In the genomic region with DNA sequence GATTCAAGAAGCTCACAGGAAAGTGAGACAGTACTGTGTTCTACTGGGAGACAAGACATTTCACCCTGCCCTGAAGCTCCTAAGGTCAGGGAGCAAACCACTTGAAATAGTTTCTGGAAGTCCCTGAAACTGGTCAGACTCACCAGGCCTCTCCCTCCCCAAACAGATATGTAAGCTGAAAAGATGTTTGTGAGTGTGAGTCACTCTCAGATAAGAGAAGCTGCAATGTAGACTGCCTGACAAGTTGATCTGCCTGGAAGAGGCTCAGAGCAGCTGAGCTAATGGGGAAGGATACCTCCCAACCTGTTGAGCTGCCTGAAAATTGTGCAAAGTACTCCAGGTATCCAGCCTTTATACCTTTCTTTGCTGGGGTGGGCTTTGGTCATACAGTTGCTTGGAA, we compare ENCODE assay signal across 22 mouse cellular contexts. TPM values are rescaled to one million over a fixed set of nuclear protein-coding genes. Genes with fewer than 3 reads are reported as not detected.
A peak's percentile ranks its signal among the peaks of the same experiment; 100 is the strongest.
DNase-seq lines count a peak whose midpoint lies in the region; ATAC-seq lines count a peak whose summit lies in the region.
"Had no signal": no experiment of that assay in that cellular context is flagged by ENCODE, and none has a peak within 500 bp of the region (broad histone marks: within the 10 kb centered on the region; RNA-seq: fewer than 3 reads in every experiment).

No protein-coding gene starts in this region.

- H3K27ac ChIP-seq in heart, embryonic 10.5 days: 0 out of 2 replicates have a peak overlapping the region, but pooled peaks have one; percentile 29
- no peak overlapping the region for H3K27ac ChIP-seq in heart, embryonic 12.5 days (ENCODE audit: poor library complexity, severe bottlenecking)
- H3K27ac ChIP-seq in macrophage: peak overlapping the region; percentile 28
- H3K27ac ChIP-seq: embryonic facial prominence, embryonic 13.5 days; forebrain, embryonic 12.5 days; heart, adult 2 months; hindbrain, embryonic 12.5 days had no signal

- H3K4me1 ChIP-seq in heart, embryonic 10.5 days: peaks cover 12% of the 10 kb centered on the region; the same call in 1 of the 2 replicates
- H3K4me1 ChIP-seq in heart, embryonic 12.5 days (replicated peaks): peaks cover 11% of the 10 kb centered on the region
- H3K4me1 ChIP-seq: embryonic facial prominence, embryonic 13.5 days; forebrain, embryonic 12.5 days; hindbrain, embryonic 12.5 days had no signal

- no peak for ATAC-seq in heart, embryonic 12.5 days (ENCODE audit: insufficient number of reproducible peaks, low FRiP score)
- ATAC-seq: forebrain, embryonic 16.5 days; hindbrain, embryonic 16.5 days; inflammation-experienced regulatory T-cells, adult 6 months; Patski had no signal

- no peaks in the 10 kb centered on the region for H3K79me2 ChIP-seq in macrophage (ENCODE audit: inconsistent target)

- H3K9me3 ChIP-seq in heart, embryonic 10.5 days: no peaks in the 10 kb centered on the region
- H3K9me3 ChIP-seq in heart, embryonic 12.5 days (replicated peaks): peaks cover 2% of the 10 kb centered on the region
- H3K9me3 ChIP-seq: hindbrain, embryonic 12.5 days had no signal

- no peak for DNase-seq in heart, embryonic 10.5 days (ENCODE audit: low spot score)
- peak; percentile 67 for DNase-seq in 3T3-L1 (ENCODE audit: low read depth, low spot score)
- peak; percentile 41 for DNase-seq in 416B (ENCODE audit: low read depth)
- no peak for DNase-seq in T-cell, adult 2 months (ENCODE audit: low spot score)
- DNase-seq in embryo, embryonic 10.5 days (ENCODE audit: low spot score): no peak
- no peak for DNase-seq in heart, adult 8-10 months (ENCODE audit: low spot score)
- DNase-seq: cerebellum, adult 11-12 months; cerebellum, adult 9-10 months; cerebellum, postnatal 25 days; gastrocnemius, postnatal 10 days; heart, adult 2 months; heart, postnatal 10 days; heart, postnatal 4 days had no signal

- no peak overlapping the region for H3K9ac ChIP-seq in heart, embryonic 12.5 days
- H3K9ac ChIP-seq: embryonic facial prominence, embryonic 13.5 days; forebrain, embryonic 12.5 days; hindbrain, embryonic 12.5 days had no signal

- H3K36me3 ChIP-seq in heart, embryonic 10.5 days: no peaks in the 10 kb centered on the region
- H3K36me3 ChIP-seq in heart, embryonic 12.5 days: no peaks in the 10 kb centered on the region
- H3K36me3 ChIP-seq in macrophage (ENCODE audit: inconsistent target): no peaks in the 10 kb centered on the region
- H3K36me3 ChIP-seq: embryonic facial prominence, embryonic 13.5 days; forebrain, embryonic 12.5 days; hindbrain, embryonic 12.5 days had no signal

- no peak overlapping the region for H3K4me2 ChIP-seq in heart, embryonic 12.5 days
- H3K4me2 ChIP-seq: embryonic facial prominence, embryonic 13.5 days; forebrain, embryonic 12.5 days; hindbrain, embryonic 12.5 days had no signal

- H3K27me3 ChIP-seq in heart, embryonic 10.5 days (ENCODE audit: insufficient read depth, poor library complexity, severe bottlenecking): no peaks in the 10 kb centered on the region
- no peaks in the 10 kb centered on the region for H3K27me3 ChIP-seq in heart, embryonic 12.5 days (replicated peaks)
- H3K27me3 ChIP-seq: embryonic facial prominence, embryonic 13.5 days; forebrain, embryonic 12.5 days; hindbrain, embryonic 12.5 days; Patski had no signal

- no peak overlapping the region for H3K4me3 ChIP-seq in heart, embryonic 10.5 days
- H3K4me3 ChIP-seq in heart, embryonic 12.5 days: no peak overlapping the region
- H3K4me3 ChIP-seq in macrophage (ENCODE audit: inconsistent target): no peak overlapping the region
- H3K4me3 ChIP-seq: embryonic facial prominence, embryonic 13.5 days; forebrain, embryonic 12.5 days; heart, adult 2 months; hindbrain, embryonic 12.5 days had no signal

RNA-seq across cellular contexts. Expression of a gene that starts 46.9 kb away (rescaled TPM):
- 2.4 and 4.9 TPM in 2 replicates for polyA plus RNA-seq in heart, embryonic 10.5 days (2016; fragmentation: Nextera tagmentation; extraction: Ambion mirVana)
- polyA plus RNA-seq in heart, embryonic 12.5 days (2016; fragmentation: Nextera tagmentation; extraction: Ambion mirVana): 6.0 and 6.2 TPM in 2 replicates
- total RNA-seq in macrophage (2018; cell fraction: chromatin; rRNA removed): 1,000 to 10,000 TPM in 10 of 26 experiments, 100 to 1,000 TPM in 16; 130 to 2,610 (median 850) TPM
- total RNA-seq in macrophage (2018; cell fraction: cytosol; rRNA removed): 100 to 1,000 TPM; 156 to 853 (median 307) TPM
- total RNA-seq in macrophage (2018; cell fraction: nucleus; rRNA removed): 1,000 to 10,000 TPM in 12 of 26 experiments, 100 to 1,000 TPM in 14; 299 to 2,022 (median 861) TPM
- polyA plus RNA-seq in macrophage (2018): 162 to 258 TPM (median 220 TPM) in 3 replicates
- 10 to 100 TPM; 11.6 to 16.9 (median 14.3) TPM for total RNA-seq in heart, adult 8-10 months (2022)
- polyA plus RNA-seq: inflammation-experienced regulatory T-cells, adult 6 months had no signal

Comparison
In these comparisons a context has a peak if more than half of its experiments do, and no peak if none do; other contexts are left out.
1. DNase-seq: peak in 3T3-L1 (single experiment) and 416B (single experiment); none in heart, embryonic 10.5 days (single experiment), T-cell, adult 2 months (single experiment), embryo, embryonic 10.5 days (single experiment) and heart, adult 8-10 months (single experiment).
2. RNA of a gene that starts 46.9 kb away (polyA plus RNA-seq): 162 to 258 TPM in macrophage; 6.0 to 6.2 TPM in heart, embryonic 12.5 days and 2.4 to 4.9 TPM in heart, embryonic 10.5 days; every median in the first group is over 10 times any median in the second.